Mouse (Mus musculus) thymus, adult 18-20 months (tissue): ENCODE measurements around the gene Shprh.
"Not testable (repeated sequence)": the region's sequence is repeated elsewhere in the genome, so short reads cannot be mapped to it uniquely, and the experiment has no call there.

Experiments
- DNase-seq, 2 experiments: peaks; one replicate each; pipeline ENCODE4 v3.0.0; 2022; ENCODE audit warnings: mixed read lengths in 2 of 2

Gene Shprh

GRCm38 (mm10) chr10:11250247-11250997 is 101.2 kb downstream of the Shprh start:
- no peak for DNase-seq

- DNase-seq = not testable (repeated sequence)
Measured at GRCm38 (mm10) chr10:11253581-11253980, 104.4 kb downstream of the Shprh start.

GRCm38 (mm10) chr10:11260119-11260518 is 110.9 kb downstream of the Shprh start:
- DNase-seq = no peak

GRCm38 (mm10) chr10:11262292-11262691 is 113.1 kb downstream of the Shprh start:
- DNase-seq = not testable (repeated sequence)

GRCm38 (mm10) chr10:11263795-11264194 is 114.6 kb downstream of the Shprh start:
- DNase-seq = not testable (repeated sequence)
